Comparison of ENCODE assay signal across 10 mouse cellular contexts in genomic region chr4:150778683-150779082, GRCm38 (mm10).
A peak's percentile ranks its signal among the peaks of the same experiment; 100 is the strongest.
DNase-seq lines count a peak whose midpoint lies in the region; ATAC-seq and TF ChIP-seq lines count a peak whose summit lies in the region.
"Had no signal": no experiment of that assay in that cellular context is flagged by ENCODE, and none has a peak within 500 bp of the region (broad histone marks: within the 10 kb centered on the region; RNA-seq: fewer than 3 reads in every experiment).

No protein-coding gene starts in this region.

- ATAC-seq in heart, embryonic 12.5 days (ENCODE audit: insufficient number of reproducible peaks, low FRiP score) = no peak

- H3K9ac ChIP-seq in heart, embryonic 12.5 days = no peak overlapping the region

- 40% methylated on average over 8 of the region's 8 CpGs for WGBS in heart, embryonic 12.5 days
- 54% methylated on average over 8 of the region's 8 CpGs for WGBS in cerebellum, adult 2 months

- no peaks in the 10 kb centered on the region for H3K36me3 ChIP-seq in heart, embryonic 12.5 days

- H3K4me3 ChIP-seq in heart, embryonic 12.5 days = no peak overlapping the region
- H3K4me3 ChIP-seq in cerebellum, adult 2 months (replicated peaks; ENCODE audit: insufficient read depth, low read depth, low read length) = no peak overlapping the region

- TF ChIP-seq POLR2A in cerebellum, adult 2 months (IDR thresholded peaks at IDR 0.05; ENCODE audit: borderline replicate concordance, insufficient read depth, low read length) = no peak

- H3K27ac ChIP-seq in heart, embryonic 12.5 days (ENCODE audit: poor library complexity, severe bottlenecking) = no peak overlapping the region
- no peak overlapping the region for H3K27ac ChIP-seq in cerebellum, adult 2 months (ENCODE audit: insufficient read depth, low read length)

- peak; percentile 61 for DNase-seq in heart, adult 8-10 months (ENCODE audit: low spot score)
- peak; percentile 60 to 71 for DNase-seq in heart, adult 9 months (ENCODE audit: low spot score in 2 of 2)
- DNase-seq in kidney, postnatal 10 days = peak; percentile 74
- peak; percentile 56 for DNase-seq in lung, postnatal 14 days
- DNase-seq in layer of hippocampus, adult 9-11 months = no peak
- no peak for DNase-seq in cerebellum, adult 2 months
- no peak for DNase-seq in MN1 (ENCODE audit: low spot score)
- DNase-seq: thymus, adult 2 months had no signal

- H3K9me3 ChIP-seq in heart, embryonic 12.5 days (replicated peaks) = peaks cover 9% of the 10 kb centered on the region

- TF ChIP-seq CTCF in cerebellum, adult 2 months (IDR thresholded peaks at IDR 0.05; ENCODE audit: borderline replicate concordance, insufficient read depth, low read depth, low read length) = no peak

- peaks cover 32% of the 10 kb centered on the region for H3K4me1 ChIP-seq in heart, embryonic 12.5 days (replicated peaks)
- no peaks in the 10 kb centered on the region for H3K4me1 ChIP-seq in cerebellum, adult 2 months (ENCODE audit: control insufficient read depth, insufficient read depth, low read length)

- no peak overlapping the region for H3K4me2 ChIP-seq in heart, embryonic 12.5 days

- no peaks in the 10 kb centered on the region for H3K27me3 ChIP-seq in heart, embryonic 12.5 days (replicated peaks)
- no peaks in the 10 kb centered on the region for H3K27me3 ChIP-seq in cerebellum, adult 2 months (ENCODE audit: control insufficient read depth, insufficient read depth, low read length)
- H3K27me3 ChIP-seq: CH12.LX had no signal

Comparison
In these comparisons a context has a peak if more than half of its experiments do, and no peak if none do; other contexts are left out.
1. DNase-seq: peak in heart, adult 8-10 months (single experiment), heart, adult 9 months (2 of 2), kidney, postnatal 10 days (single experiment) and lung, postnatal 14 days (single experiment); none in layer of hippocampus, adult 9-11 months (single experiment), cerebellum, adult 2 months (0 of 2) and MN1 (single experiment).